Mouse (Mus musculus) hindlimb bud, embryonic 11.5 days (tissue): ENCODE data around the gene Get4.

ENCODE experiments used
- DNase-seq: peaks from one replicate; pipeline ENCODE4 v3.0.0-alpha.2; 2012; ENCODE audit warnings: low read depth, low spot score; ENCODE audit errors: extremely low spot score

Gene Get4

GRCm38 (mm10) chr5:139241022-139241761, 10.9 kb upstream of the Get4 start:
- DNase-seq = no peak

GRCm38 (mm10) chr5:139243384-139243783, 8.7 kb upstream of the Get4 start:
- no peak for DNase-seq

GRCm38 (mm10) chr5:139247767-139248166, 4.4 kb upstream of the Get4 start:
- DNase-seq = no peak

- DNase-seq = no peak
These were observed 3.3 kb upstream of the Get4 start for GRCm38 (mm10) chr5:139248846-139249245.

- no peak for DNase-seq
These were observed 845 bp upstream of the Get4 start for GRCm38 (mm10) chr5:139251279-139251678.

- DNase-seq = no peak
These were observed 416 bp upstream of the Get4 start for GRCm38 (mm10) chr5:139251736-139252080.

GRCm38 (mm10) chr5:139252910-139253245, 754 bp downstream of the Get4 start:
- DNase-seq = peak; percentile 5

GRCm38 (mm10) chr5:139253301-139253741, 1.2 kb downstream of the Get4 start:
- no peak for DNase-seq

- no peak for DNase-seq
These were observed 2.8 kb downstream of the Get4 start for GRCm38 (mm10) chr5:139254938-139255337.

GRCm38 (mm10) chr5:139255777-139256176, 3.7 kb downstream of the Get4 start:
- no peak for DNase-seq

GRCm38 (mm10) chr5:139256211-139256765, 4.2 kb downstream of the Get4 start:
- no peak for DNase-seq

- no peak for DNase-seq
These were observed 5.1 kb downstream of the Get4 start for GRCm38 (mm10) chr5:139257265-139257664.

GRCm38 (mm10) chr5:139257818-139258217, 5.7 kb downstream of the Get4 start:
- DNase-seq = no peak

- DNase-seq = no peak
These were observed 6.4 kb downstream of the Get4 start for GRCm38 (mm10) chr5:139258371-139259035.

- no peak for DNase-seq
These were observed 7.7 kb downstream of the Get4 start for GRCm38 (mm10) chr5:139259853-139260252.

GRCm38 (mm10) chr5:139261403-139261802, 9.3 kb downstream of the Get4 start:
- no peak for DNase-seq

- no peak for DNase-seq
These were observed 15.5 kb downstream of the Get4 start for GRCm38 (mm10) chr5:139267661-139268060.

GRCm38 (mm10) chr5:139270806-139271521, 18.8 kb downstream of the Get4 start:
- no peak for DNase-seq

GRCm38 (mm10) chr5:139271994-139272554, 19.9 kb downstream of the Get4 start:
- DNase-seq = no peak

- no peak for DNase-seq
These were observed 25.2 kb downstream of the Get4 start for GRCm38 (mm10) chr5:139277287-139277686.

GRCm38 (mm10) chr5:139281373-139282112, 29.4 kb downstream of the Get4 start:
- no peak for DNase-seq
